Mouse (Mus musculus): Measurements from ENCODE around the gene Rtl1. TPM values are rescaled to one million over a fixed set of nuclear protein-coding genes. Genes with fewer than 3 reads are reported as not detected.

The Rtl1 gene
- 2.2 and 2.9 TPM in 2 replicates for polyA plus RNA-seq (2016; fragmentation: Nextera tagmentation; extraction: Ambion mirVana)

GRCm38 (mm10) chr12:109600230-109600629 is at the start of gene Rtl1:
Gene Rtl1, minus strand, starts transcription at chr12:109600330.
- H3K36me3 ChIP-seq: peaks cover 43% of the 10 kb centered on the region
- no peak for ATAC-seq (ENCODE audit: insufficient number of reproducible peaks, insufficient read depth, low FRiP score, low TSS enrichment)
- 83% methylated on average over 7 of the region's 7 CpGs for WGBS
- H3K4me2 ChIP-seq (replicated peaks): no peak within 1 kb of the TSS
- no peaks in the 10 kb centered on the region for H3K9me3 ChIP-seq
- H3K9ac ChIP-seq: no peak within 1 kb of the TSS
- peaks cover 23% of the 10 kb centered on the region for H3K4me1 ChIP-seq
- no peak within 1 kb of the TSS for H3K4me3 ChIP-seq
- H3K27me3 ChIP-seq: no peaks in the 10 kb centered on the region
- 0 out of 2 replicates have a peak within 1 kb of the TSS, but pooled peaks have one; percentile 30 for H3K27ac ChIP-seq

- no peaks in the 10 kb centered on the region for H3K9me3 ChIP-seq
- H3K27me3 ChIP-seq: no peaks in the 10 kb centered on the region
- no peak overlapping the region for H3K27ac ChIP-seq
- peaks cover 5% of the 10 kb centered on the region; the same call in 1 of the 2 replicates for H3K36me3 ChIP-seq
- no peak overlapping the region for H3K9ac ChIP-seq
- ATAC-seq (ENCODE audit: insufficient number of reproducible peaks, insufficient read depth, low FRiP score, low TSS enrichment): no peak
- 46% methylated on average over 3 of the region's 3 CpGs for WGBS
- no peaks in the 10 kb centered on the region for H3K4me1 ChIP-seq
- no peak overlapping the region for H3K4me3 ChIP-seq
- no peak overlapping the region for H3K4me2 ChIP-seq (replicated peaks)
Measured at GRCm38 (mm10) chr12:109640560-109641167, 40.5 kb upstream of the Rtl1 start.

- no peak for ATAC-seq (ENCODE audit: insufficient number of reproducible peaks, insufficient read depth, low FRiP score, low TSS enrichment)
- Histone ChIP-seq H3K27ac (no peak overlapping the region), H3K36me3 (peaks cover 12% of the 10 kb centered on the region), H3K4me1 (no peaks in the 10 kb centered on the region), H3K9me3 (no peaks in the 10 kb centered on the region), H3K9ac (no peak overlapping the region), H3K4me3 (no peak overlapping the region), H3K4me2 (replicated peaks) (no peak overlapping the region), H3K27me3 (no peaks in the 10 kb centered on the region)
- 39% methylated on average over 3 of the region's 3 CpGs for WGBS
Measured at GRCm38 (mm10) chr12:109632035-109632434, 31.9 kb upstream of the Rtl1 start.

- no peak overlapping the region for H3K9ac ChIP-seq
- no peaks in the 10 kb centered on the region for H3K4me1 ChIP-seq
- 80% methylated on average over 1 of the region's 1 CpGs for WGBS
- H3K36me3 ChIP-seq: 0 out of 2 replicates have a peak, but pooled peaks cover 13% of the 10 kb centered on the region
- no peaks in the 10 kb centered on the region for H3K27me3 ChIP-seq
- no peak for ATAC-seq (ENCODE audit: insufficient number of reproducible peaks, insufficient read depth, low FRiP score, low TSS enrichment)
- no peak overlapping the region for H3K4me2 ChIP-seq (replicated peaks)
- H3K4me3 ChIP-seq: no peak overlapping the region
- H3K9me3 ChIP-seq: no peaks in the 10 kb centered on the region
- H3K27ac ChIP-seq: no peak overlapping the region
Measured at GRCm38 (mm10) chr12:109628887-109629286, 28.8 kb upstream of the Rtl1 start.

DNA sequence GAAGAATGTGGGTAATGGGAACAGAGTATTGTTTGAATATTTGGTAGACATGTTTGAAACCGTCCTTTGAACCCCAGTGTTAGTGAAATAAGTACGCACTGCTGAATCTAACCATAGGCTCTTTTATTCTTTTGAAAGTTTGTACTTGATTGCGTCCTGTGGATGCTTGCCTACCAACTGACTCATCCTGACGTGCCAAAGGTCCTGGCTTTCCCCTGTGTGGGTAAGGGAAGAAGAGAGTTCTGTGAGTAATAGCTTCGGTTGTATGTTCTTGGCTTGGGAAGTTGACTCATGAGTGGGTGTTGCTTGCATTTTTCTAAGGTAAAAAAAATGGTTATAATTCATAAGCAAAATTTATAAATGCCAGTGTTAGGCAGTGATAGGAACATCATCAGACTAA is 26.8 kb upstream of the Rtl1 start:
- 87% methylated on average over 5 of the region's 5 CpGs for WGBS
- H3K4me1 ChIP-seq: no peaks in the 10 kb centered on the region
- H3K4me2 ChIP-seq (replicated peaks): no peak overlapping the region
- no peak overlapping the region for H3K9ac ChIP-seq
- no peaks in the 10 kb centered on the region for H3K9me3 ChIP-seq
- H3K36me3 ChIP-seq: 0 out of 2 replicates have a peak, but pooled peaks cover 13% of the 10 kb centered on the region
- no peaks in the 10 kb centered on the region for H3K27me3 ChIP-seq
- no peak overlapping the region for H3K4me3 ChIP-seq
- ATAC-seq (ENCODE audit: insufficient number of reproducible peaks, insufficient read depth, low FRiP score, low TSS enrichment): no peak
- no peak overlapping the region for H3K27ac ChIP-seq

- Histone ChIP-seq H3K36me3 (peaks cover 18% of the 10 kb centered on the region), H3K27ac (no peak overlapping the region), H3K9ac (no peak overlapping the region), H3K4me1 (peaks cover 4% of the 10 kb centered on the region; the same call in 1 of the 2 replicates), H3K27me3 (no peaks in the 10 kb centered on the region), H3K4me3 (no peak overlapping the region), H3K4me2 (replicated peaks) (no peak overlapping the region), H3K9me3 (no peaks in the 10 kb centered on the region)
- ATAC-seq (ENCODE audit: insufficient number of reproducible peaks, insufficient read depth, low FRiP score, low TSS enrichment): no peak
- 87% methylated on average over 3 of the region's 3 CpGs for WGBS
Measured at GRCm38 (mm10) chr12:109620196-109620595, 20.1 kb upstream of the Rtl1 start.

GRCm38 (mm10) chr12:109617993-109618392 is 17.9 kb upstream of the Rtl1 start:
- Histone ChIP-seq H3K36me3 (peaks cover 29% of the 10 kb centered on the region), H3K4me3 (no peak overlapping the region), H3K27me3 (0 out of 2 replicates have a peak, but pooled peaks cover 3% of the 10 kb centered on the region), H3K4me2 (replicated peaks) (no peak overlapping the region), H3K27ac (no peak overlapping the region), H3K4me1 (peaks cover 4% of the 10 kb centered on the region; the same call in 1 of the 2 replicates), H3K9me3 (no peaks in the 10 kb centered on the region), H3K9ac (no peak overlapping the region)
- 85% methylated on average over 14 of the region's 14 CpGs for WGBS
- no peak for ATAC-seq (ENCODE audit: insufficient number of reproducible peaks, insufficient read depth, low FRiP score, low TSS enrichment)

GRCm38 (mm10) chr12:109617126-109617525 is 17.0 kb upstream of the Rtl1 start:
- peak overlapping the region; percentile 21; the same call in 1 of the 2 replicates for H3K4me2 ChIP-seq (replicated peaks)
- H3K4me3 ChIP-seq: no peak overlapping the region
- H3K9me3 ChIP-seq: no peaks in the 10 kb centered on the region
- H3K4me1 ChIP-seq: peaks cover 4% of the 10 kb centered on the region; the same call in 1 of the 2 replicates
- no peak overlapping the region for H3K9ac ChIP-seq
- WGBS: 46% methylated on average over 15 of the region's 15 CpGs
- H3K27me3 ChIP-seq: 0 out of 2 replicates have a peak, but pooled peaks cover 3% of the 10 kb centered on the region
- H3K36me3 ChIP-seq: peaks cover 33% of the 10 kb centered on the region
- H3K27ac ChIP-seq: no peak overlapping the region
- ATAC-seq (ENCODE audit: insufficient number of reproducible peaks, insufficient read depth, low FRiP score, low TSS enrichment): no peak; the same call in 1 of the 2 replicates

DNA sequence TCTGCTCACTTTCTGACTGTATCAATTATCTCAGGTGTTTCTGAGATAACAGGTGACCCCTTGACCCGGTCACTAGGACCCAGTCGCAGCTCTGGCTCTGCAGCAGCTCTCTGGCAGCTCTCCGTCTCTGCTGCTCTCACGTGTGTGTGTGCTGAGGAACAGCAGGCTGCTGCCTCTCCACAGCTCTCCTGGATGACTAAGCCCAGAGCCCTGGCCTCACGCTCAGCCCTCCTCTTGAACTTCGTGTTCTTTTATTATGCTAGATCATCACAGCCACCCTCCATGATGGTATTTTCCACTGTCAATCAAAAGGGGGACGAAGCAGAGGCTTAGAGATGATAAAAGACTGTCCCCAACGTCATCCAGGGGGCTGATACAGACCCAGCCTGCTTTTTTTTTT is 15.2 kb upstream of the Rtl1 start:
- Histone ChIP-seq H3K27ac (no peak overlapping the region), H3K36me3 (peaks cover 50% of the 10 kb centered on the region), H3K4me3 (no peak overlapping the region), H3K9me3 (peaks cover 8% of the 10 kb centered on the region; the same call in 1 of the 2 replicates), H3K27me3 (0 out of 2 replicates have a peak, but pooled peaks cover 7% of the 10 kb centered on the region), H3K9ac (no peak overlapping the region), H3K4me2 (replicated peaks) (no peak overlapping the region), H3K4me1 (peaks cover 4% of the 10 kb centered on the region; the same call in 1 of the 2 replicates)
- ATAC-seq (ENCODE audit: insufficient number of reproducible peaks, insufficient read depth, low FRiP score, low TSS enrichment): no peak
- 76% methylated on average over 8 of the region's 8 CpGs for WGBS

DNA sequence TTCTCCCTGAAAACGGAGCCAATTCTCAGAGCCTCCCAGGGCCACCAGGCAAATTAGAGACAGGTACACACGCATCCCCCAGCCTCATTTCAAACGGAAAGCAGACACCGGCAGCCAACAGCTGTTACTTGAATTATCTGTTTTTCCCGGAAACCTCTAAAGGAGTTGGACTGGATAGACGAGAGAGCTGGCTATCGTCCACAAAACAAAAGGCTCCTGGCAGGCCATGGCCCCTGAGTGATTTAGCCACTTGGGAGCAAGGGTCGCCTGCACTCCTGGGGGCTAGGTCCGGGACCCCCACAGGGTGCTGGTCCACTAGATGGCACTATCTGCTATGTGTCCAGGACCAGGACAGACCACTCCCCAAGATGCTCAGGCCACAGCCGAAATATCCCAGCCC is 14.3 kb upstream of the Rtl1 start:
- H3K4me2 ChIP-seq (replicated peaks): 0 out of 2 replicates have a peak overlapping the region, but pooled peaks have one; percentile 7
- 0 out of 2 replicates have a peak overlapping the region, but pooled peaks have one; percentile 23 for H3K27ac ChIP-seq
- 42% methylated on average over 10 of the region's 10 CpGs for WGBS
- H3K4me1 ChIP-seq: peaks cover 4% of the 10 kb centered on the region; the same call in 1 of the 2 replicates
- ATAC-seq (ENCODE audit: insufficient number of reproducible peaks, insufficient read depth, low FRiP score, low TSS enrichment): no peak
- H3K9me3 ChIP-seq: peaks cover 8% of the 10 kb centered on the region; the same call in 1 of the 2 replicates
- no peak overlapping the region for H3K9ac ChIP-seq
- H3K27me3 ChIP-seq: 0 out of 2 replicates have a peak, but pooled peaks cover 7% of the 10 kb centered on the region
- peaks cover 60% of the 10 kb centered on the region for H3K36me3 ChIP-seq
- H3K4me3 ChIP-seq: no peak overlapping the region

DNA sequence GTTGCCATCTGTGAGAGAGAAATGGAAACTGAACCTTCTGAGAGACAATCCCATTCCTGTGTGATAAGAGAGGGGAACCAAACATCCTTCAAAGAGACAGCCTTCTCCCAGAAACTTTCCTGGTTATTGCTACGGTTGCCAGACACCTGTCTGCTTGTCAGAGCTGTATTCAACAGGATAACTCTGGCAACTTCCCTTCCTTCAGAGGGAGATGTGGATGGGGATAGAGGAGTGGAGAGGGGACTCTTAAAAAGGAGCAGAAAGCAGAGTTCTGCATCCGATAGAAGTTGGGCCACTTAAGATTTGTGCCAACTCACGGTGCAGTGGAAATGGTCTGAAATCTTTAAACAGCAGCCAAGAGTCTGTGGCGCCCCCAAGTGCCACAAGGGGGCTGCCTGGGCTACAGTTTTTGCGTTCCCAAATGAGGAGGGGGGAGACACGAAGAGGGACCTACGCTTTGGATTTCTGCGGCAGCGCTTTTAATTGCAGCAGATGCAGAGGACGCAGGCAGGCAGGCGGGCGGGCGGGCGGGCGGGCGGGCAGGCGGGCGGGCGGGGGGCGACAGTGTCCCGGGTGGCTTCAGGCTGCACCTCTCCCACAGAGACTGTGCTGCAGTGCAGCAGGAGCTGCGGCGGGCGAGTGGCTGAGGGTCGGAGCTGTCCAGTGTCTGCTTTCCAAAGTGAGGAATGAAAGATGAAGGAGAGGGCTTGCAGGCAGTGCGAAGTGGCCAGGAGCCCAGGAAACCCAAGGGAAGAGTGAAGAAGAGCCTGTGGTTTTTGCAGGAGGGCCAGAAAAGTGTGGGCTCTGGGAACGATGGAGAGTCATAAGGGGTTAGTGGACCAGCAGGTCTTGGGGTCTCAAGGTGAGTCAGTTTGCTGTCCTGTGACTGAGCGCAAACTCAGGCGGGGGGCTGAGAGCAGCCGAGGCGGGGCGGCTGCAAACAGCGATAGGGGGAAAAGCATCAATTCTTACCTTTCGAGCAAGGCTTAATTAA is 12.6 kb upstream of the Rtl1 start:
- Histone ChIP-seq H3K4me1 (peaks cover 4% of the 10 kb centered on the region; the same call in 1 of the 2 replicates), H3K36me3 (peaks cover 75% of the 10 kb centered on the region), H3K9ac (peak overlapping the region; percentile 34; the same call in 1 of the 2 replicates), H3K9me3 (peaks cover 8% of the 10 kb centered on the region; the same call in 1 of the 2 replicates), H3K27me3 (0 out of 2 replicates have a peak, but pooled peaks cover 7% of the 10 kb centered on the region), H3K27ac (peak overlapping the region; percentile 73; the same call in 1 of the 2 replicates), H3K4me2 (replicated peaks) (peak overlapping the region; percentile 42), H3K4me3 (peak overlapping the region; percentile 23)
- 60% methylated on average over 34 of the region's 34 CpGs for WGBS
- no peak for ATAC-seq (ENCODE audit: insufficient number of reproducible peaks, insufficient read depth, low FRiP score, low TSS enrichment)
